Mouse (Mus musculus): Measurements from ENCODE around the gene Dcaf15. TPM values are rescaled to one million over a fixed set of nuclear protein-coding genes. Genes with fewer than 3 reads are reported as not detected.

The Dcaf15 gene
- total RNA-seq, 2 experiments from 2014 or later: 0.19 to 1.9 TPM

DNA sequence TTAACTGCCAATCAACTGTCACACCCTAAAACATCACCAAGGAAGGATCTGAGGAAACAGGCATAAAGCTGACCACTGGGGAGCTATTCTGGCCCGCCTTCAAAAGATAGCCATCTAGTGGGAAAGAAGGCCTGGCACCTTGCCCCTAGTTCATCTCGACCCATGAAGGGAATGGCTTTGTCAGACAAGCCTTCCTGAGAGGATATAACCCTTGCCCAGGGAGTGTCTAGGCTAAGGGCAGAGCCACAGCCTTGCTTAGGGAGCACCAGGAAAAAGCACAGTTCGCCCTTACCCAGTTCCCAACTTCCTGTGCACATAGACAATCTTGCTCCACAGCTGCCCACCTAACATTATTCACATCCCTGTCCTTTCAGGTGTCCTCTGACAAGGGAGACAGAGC, 967 bp downstream of the Dcaf15 start:
- no peak for ATAC-seq (replicated peaks; ENCODE audit: low FRiP score, poor library complexity, severe bottlenecking)

- no peak for ATAC-seq (replicated peaks; ENCODE audit: low FRiP score, poor library complexity, severe bottlenecking)
These were observed 2.9 kb downstream of the Dcaf15 start for GRCm38 (mm10) chr8:84101476-84102270.

DNA sequence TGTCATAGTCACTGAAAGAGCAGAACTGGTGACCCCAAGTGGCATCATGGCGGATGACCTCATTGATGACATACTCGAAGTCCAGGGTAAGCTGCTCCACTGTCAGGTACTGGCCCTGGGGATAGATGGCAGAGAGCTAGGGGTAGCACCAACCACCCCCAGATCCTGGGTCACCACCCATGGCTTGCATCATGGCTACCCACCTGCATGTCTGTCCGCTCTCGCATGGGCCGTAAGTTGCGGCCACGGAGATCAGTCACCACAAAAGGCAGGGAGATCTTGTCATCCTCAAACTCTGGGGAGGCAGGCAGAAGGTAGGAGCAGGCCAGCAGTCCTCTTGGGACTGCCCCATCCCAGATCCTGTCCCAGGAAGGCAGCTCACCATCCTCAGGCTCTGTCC, 6.2 kb downstream of the Dcaf15 start:
- ATAC-seq (replicated peaks; ENCODE audit: low FRiP score, poor library complexity, severe bottlenecking): no peak

DNA sequence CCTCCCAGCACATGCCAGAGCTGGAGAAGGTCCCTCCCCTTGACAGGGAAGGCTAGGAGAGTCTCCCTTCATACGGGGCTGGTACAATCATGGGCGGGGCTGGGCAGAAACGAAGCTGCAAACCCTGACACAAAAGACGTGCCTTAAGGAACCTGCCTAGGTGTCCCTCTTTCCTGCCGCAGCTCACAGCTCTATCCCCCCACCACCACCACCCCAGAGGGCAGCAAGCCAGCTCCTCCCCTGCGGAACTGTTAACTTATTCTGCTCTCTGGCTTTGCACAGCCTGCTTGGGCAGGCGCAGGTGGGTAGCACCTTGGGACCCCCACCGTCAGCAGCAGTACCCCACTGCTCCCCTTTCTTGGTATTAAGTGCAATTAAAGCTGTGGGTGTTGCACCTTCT, 8.5 kb downstream of the Dcaf15 start:
- no peak for ATAC-seq (replicated peaks; ENCODE audit: low FRiP score, poor library complexity, severe bottlenecking)

GRCm38 (mm10) chr8:84090585-84090984, 14.0 kb downstream of the Dcaf15 start:
- no peak for ATAC-seq (replicated peaks; ENCODE audit: low FRiP score, poor library complexity, severe bottlenecking)

GRCm38 (mm10) chr8:84089277-84089676, 15.3 kb downstream of the Dcaf15 start:
- no peak for ATAC-seq (replicated peaks; ENCODE audit: low FRiP score, poor library complexity, severe bottlenecking)

- no peak for ATAC-seq (replicated peaks; ENCODE audit: low FRiP score, poor library complexity, severe bottlenecking)
These were observed 16.7 kb downstream of the Dcaf15 start for GRCm38 (mm10) chr8:84087821-84088220.

GRCm38 (mm10) chr8:84087156-84087555, 17.4 kb downstream of the Dcaf15 start:
- no peak for ATAC-seq (replicated peaks; ENCODE audit: low FRiP score, poor library complexity, severe bottlenecking)

GRCm38 (mm10) chr8:84084341-84085115, 20.0 kb downstream of the Dcaf15 start:
- ATAC-seq (replicated peaks; ENCODE audit: low FRiP score, poor library complexity, severe bottlenecking): no peak

DNA sequence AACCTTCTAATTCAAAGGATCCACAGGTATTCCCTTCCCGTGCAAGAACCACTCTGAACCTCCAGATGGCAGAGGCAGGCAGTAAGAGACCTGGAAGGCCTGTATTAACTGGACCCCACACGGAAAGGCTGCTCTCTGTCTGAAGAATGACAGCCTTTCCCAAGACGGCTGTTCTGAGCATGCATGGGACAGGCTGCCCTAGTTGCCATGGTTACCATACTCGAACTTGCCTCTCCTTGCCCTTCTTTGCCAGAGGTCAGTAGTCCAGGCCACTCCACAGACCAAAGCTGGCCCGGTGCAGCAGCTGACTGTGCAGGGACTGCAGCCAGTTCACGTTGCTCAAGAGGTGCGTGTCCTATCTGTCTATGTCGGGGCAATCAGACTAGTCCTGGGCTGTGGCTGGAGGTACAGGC, 20.7 kb downstream of the Dcaf15 start:
- ATAC-seq (replicated peaks; ENCODE audit: low FRiP score, poor library complexity, severe bottlenecking): no peak

GRCm38 (mm10) chr8:84079206-84079605, 25.4 kb downstream of the Dcaf15 start:
- ATAC-seq (replicated peaks; ENCODE audit: low FRiP score, poor library complexity, severe bottlenecking): no peak

GRCm38 (mm10) chr8:84076849-84077248, 27.7 kb downstream of the Dcaf15 start:
- ATAC-seq (replicated peaks; ENCODE audit: low FRiP score, poor library complexity, severe bottlenecking): no peak

GRCm38 (mm10) chr8:84076412-84076811, 28.2 kb downstream of the Dcaf15 start:
- no peak for ATAC-seq (replicated peaks; ENCODE audit: low FRiP score, poor library complexity, severe bottlenecking)

DNA sequence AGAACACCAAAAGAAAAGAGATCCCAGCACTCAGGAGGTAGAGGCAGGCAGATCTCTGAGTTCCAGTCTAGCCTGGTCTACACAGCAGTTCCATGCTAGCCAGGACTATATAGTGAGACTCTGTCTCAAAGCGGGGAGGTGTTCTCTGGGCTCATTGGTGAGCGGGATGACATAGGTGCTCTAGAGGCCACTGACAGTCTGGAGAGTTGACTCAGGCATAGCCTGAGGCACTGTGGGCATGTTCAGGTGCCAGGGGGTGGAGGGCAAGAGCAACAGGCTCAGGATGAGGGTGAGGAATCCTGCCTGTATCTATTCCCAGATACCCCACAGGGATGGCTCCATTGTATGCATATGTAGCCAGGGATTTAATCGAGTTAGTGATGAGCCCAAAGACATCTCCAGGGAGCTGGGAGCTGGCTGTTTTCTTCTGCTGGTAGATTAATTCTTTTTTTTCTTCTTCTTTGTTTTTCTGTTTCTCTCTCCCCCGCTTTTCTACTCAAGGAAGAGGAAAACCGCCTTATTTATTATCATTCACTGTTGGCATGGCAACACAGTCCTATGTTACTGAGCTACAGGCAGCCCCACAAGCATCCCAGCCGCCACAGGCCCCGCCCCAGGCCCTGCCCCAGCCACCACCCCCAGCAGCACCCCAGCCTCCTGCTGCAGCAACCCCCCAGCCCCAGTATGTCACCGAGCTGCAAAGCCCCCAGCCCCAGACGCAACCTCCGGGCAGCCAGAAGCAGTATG, 31.2 kb downstream of the Dcaf15 start:
- no peak for ATAC-seq (replicated peaks; ENCODE audit: low FRiP score, poor library complexity, severe bottlenecking)

DNA sequence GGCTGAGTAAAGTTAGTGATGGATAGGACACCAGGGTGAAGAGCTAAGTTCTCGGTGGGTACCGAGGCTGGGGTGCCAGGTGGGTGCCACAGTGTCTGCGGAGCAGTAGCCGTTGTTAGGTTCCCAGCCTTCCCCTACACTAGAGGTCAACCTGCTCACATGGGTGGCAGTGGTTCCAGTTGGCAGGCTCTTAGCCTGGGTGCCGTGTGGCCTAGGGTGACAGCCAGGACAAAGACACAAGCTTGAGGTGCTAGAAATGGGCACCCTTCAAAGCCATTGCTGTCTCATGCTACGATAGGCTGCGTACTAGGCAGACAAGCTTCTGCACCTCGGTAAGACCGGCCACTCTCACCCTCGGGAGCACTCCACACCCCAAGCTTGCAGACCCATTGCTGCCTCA, 32.2 kb downstream of the Dcaf15 start:
- no peak for ATAC-seq (replicated peaks; ENCODE audit: low FRiP score, poor library complexity, severe bottlenecking)

GRCm38 (mm10) chr8:84071921-84072320, 32.6 kb downstream of the Dcaf15 start:
- ATAC-seq (replicated peaks; ENCODE audit: low FRiP score, poor library complexity, severe bottlenecking): no peak

- ATAC-seq (replicated peaks; ENCODE audit: low FRiP score, poor library complexity, severe bottlenecking): no peak
These were observed 33.9 kb downstream of the Dcaf15 start for GRCm38 (mm10) chr8:84070667-84071066.

GRCm38 (mm10) chr8:84070241-84070640, 34.3 kb downstream of the Dcaf15 start:
- ATAC-seq (replicated peaks; ENCODE audit: low FRiP score, poor library complexity, severe bottlenecking): no peak

DNA sequence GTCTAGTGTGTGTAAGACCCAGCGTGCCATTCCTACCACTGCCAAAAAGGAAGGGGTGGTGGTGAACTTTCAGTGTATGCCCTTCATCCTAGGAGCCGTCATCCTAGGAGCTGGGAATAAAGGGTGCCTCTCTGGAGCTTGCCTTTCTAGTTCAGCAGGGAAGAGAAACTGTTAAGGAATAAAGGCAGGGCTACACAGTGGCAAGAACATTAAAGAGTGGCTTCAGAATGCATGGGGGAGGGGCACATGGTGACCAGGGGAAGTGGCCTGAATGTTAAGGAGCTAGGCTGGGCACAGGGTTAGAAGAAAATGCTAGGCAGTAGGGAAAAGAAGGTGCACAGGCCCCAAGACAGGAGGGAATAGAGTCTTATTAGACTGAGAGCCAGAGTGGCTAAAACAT, 34.8 kb downstream of the Dcaf15 start:
- no peak for ATAC-seq (replicated peaks; ENCODE audit: low FRiP score, poor library complexity, severe bottlenecking)

GRCm38 (mm10) chr8:84069169-84069568, 35.4 kb downstream of the Dcaf15 start:
- no peak for ATAC-seq (replicated peaks; ENCODE audit: low FRiP score, poor library complexity, severe bottlenecking)

Measured in erythroblast, adult 5-6 weeks (primary cell).